Mouse (Mus musculus) fat pad, adult 2 months (tissue): Measurements from ENCODE around the gene Lemd1.
"Not testable (repeated sequence)": the region's sequence is repeated elsewhere in the genome, so short reads cannot be mapped to it uniquely, and the experiment has no call there.

Source experiments
- DNase-seq: peaks from one replicate; pipeline ENCODE4 v3.0.0-alpha.2; 2011; ENCODE audit warnings: low read depth, low spot score; ENCODE audit errors: extremely low read depth

The Lemd1 gene

GRCm38 (mm10) chr1:132237585-132238159 lies 46.4 kb downstream of the Lemd1 start:
- no peak for DNase-seq

DNA sequence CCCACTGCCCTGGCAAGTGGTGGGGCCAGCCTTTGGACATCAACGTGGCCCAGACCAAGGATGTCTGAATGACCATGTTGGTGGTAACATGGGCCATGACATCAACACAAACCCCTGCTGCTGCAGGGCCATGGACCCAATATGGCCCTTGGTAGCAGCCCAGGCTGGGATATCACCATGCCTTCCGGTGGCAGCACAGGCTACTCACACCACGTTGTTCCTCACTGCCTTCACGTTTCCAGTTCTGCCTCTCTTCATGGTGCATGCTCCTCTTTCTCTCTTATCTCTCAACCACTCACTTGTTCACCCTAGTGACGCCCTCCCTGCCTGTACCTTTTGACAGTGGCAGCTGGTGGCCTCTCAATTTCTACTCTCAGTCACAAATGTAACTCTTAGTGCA lies 53.8 kb downstream of the Lemd1 start:
- no peak for DNase-seq

- no peak for DNase-seq
Observed at GRCm38 (mm10) chr1:132246137-132246536, 54.9 kb downstream of the Lemd1 start.

GRCm38 (mm10) chr1:132246641-132247040 lies 55.4 kb downstream of the Lemd1 start:
- no peak for DNase-seq

- no peak for DNase-seq
Observed at GRCm38 (mm10) chr1:132254467-132254866, 63.2 kb downstream of the Lemd1 start.

DNA sequence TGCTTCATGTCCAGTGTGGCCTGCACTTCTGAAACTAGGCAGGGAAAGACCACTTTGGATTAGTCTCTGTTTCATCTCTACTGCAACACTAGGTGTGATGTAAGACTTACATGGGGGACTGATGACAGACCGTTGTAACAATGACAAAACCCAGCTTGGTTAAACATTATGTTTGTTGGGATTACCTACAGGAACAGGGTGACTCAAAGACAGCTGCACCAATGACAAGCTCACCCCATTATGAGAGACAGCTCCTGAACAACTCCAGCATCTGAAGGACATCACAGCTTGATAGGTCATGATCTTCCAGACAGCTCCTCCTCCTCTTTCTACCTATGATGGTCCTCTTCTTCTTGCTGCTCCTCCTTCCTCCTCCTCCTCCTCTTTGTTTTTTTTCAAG lies 69.1 kb downstream of the Lemd1 start:
- DNase-seq = no peak

GRCm38 (mm10) chr1:132261058-132261457 lies 69.8 kb downstream of the Lemd1 start:
- DNase-seq = no peak

- no peak for DNase-seq
Observed at GRCm38 (mm10) chr1:132263618-132264017, 72.4 kb downstream of the Lemd1 start.

DNA sequence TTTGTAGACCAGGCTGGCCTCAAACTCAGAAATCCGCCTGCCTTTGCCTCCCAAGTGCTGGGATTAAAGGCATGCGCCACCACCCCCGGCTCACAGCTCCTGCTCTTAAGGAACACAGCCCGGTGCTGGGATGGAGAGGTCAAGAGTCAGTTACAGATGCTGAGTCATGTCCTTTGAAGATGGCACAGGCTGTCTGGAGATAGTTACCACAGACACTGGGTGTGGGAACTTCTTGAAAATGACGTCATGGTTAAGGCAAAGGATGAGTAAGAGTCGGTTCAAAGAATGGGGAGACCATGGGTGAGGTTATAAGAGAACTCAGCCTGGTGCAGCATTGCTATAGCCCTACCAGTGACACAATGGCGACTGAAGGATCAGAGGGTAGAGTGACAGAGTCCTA lies 73.3 kb downstream of the Lemd1 start:
- DNase-seq = no peak

DNA sequence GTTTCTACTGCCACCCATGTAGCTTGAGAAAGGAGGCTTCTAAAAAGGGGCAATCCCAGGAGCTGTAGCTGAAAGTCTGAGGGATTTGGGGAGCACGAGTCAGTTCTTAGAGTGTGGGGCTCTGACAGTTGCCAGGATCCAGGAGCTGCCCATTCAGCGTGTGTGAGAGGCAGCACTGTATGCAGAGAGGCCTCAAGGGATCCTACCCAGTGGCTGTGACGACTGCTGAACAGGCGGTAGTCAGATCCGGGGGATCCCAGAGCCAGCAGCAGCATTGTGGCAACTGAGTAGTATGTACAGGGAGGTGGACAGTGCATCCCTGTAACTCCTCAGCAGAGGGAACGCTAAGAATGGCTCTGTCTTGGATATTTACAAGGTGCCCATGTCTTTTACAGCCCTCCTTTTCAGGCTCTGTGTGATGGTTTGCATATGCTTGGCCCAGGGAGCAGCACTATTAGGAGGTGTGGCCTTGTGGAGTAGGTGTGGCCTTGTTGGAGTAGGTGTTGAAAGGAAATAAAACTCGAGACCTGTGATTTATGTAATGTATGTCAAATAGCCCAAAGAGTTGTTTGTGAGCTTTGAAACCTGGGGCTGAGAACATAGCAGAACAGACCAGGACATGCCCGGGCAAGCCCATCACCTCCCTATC lies 74.1 kb downstream of the Lemd1 start:
- DNase-seq = no peak

DNA sequence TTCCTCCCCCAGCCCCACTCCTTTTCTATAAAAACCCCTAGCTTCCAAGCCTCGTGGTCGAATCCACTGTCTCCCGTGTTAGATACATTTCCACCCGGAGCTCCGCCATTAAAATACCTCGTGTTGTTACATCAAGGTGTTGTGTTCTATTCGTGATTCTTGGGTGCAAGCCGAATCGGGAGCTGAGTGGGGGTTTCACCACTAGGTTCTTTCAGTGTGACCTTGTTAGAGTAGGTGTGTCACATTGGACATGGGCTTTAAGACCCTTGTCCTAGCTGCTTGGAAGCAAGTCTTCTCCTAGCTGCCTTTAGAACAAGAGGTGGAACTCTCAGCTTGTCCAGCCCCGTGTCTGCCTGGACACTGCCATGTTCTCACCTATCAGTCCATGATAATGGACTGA lies 74.7 kb downstream of the Lemd1 start:
- no peak for DNase-seq

GRCm38 (mm10) chr1:132266791-132267557 lies 75.7 kb downstream of the Lemd1 start:
- DNase-seq = peak; percentile 18

DNA sequence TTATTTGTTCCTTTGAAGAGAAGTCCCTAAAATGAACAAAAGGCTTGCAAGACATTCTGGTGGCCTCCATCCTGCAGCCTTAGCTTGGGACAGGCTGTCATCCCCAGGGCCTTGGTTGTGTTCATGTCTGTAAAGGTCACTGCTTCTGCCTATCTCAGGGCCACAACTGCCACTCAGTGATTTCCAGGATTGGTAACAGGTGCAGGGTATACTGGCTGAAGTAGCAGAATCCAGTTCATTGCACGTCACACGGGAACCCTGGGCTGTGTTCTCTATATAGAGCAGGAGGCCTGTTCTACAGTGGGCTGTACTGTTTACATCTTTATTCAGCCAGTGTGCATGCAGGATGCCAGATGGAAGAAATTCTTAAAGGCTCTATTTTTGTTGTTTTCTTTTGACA lies 76.7 kb downstream of the Lemd1 start:
- DNase-seq = no peak

- DNase-seq = no peak
Observed at GRCm38 (mm10) chr1:132268418-132269060, 77.3 kb downstream of the Lemd1 start.

GRCm38 (mm10) chr1:132271237-132271636 lies 80.0 kb downstream of the Lemd1 start:
- no peak for DNase-seq

DNA sequence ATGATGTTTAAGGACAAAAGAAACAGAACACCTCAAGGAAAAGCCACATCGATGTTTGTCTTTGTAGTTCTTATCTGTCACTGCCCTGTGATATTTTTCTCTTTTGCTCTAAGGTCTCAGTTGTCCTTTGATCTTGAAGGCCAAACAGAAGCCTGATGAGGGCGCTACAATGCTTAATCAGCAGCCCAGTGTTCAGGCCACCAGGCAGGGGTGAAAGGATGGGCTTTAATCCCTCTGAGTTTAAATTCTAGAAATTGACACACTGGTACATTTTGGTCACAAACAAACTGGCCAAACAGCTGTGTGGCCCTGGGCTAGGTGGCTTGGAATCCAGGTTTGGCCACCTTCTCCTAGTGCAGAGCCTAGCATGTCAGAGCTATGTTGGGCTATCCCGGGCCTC lies 85.5 kb downstream of the Lemd1 start:
- no peak for DNase-seq

- no peak for DNase-seq
Observed at GRCm38 (mm10) chr1:132277124-132277523, 85.9 kb downstream of the Lemd1 start.

DNA sequence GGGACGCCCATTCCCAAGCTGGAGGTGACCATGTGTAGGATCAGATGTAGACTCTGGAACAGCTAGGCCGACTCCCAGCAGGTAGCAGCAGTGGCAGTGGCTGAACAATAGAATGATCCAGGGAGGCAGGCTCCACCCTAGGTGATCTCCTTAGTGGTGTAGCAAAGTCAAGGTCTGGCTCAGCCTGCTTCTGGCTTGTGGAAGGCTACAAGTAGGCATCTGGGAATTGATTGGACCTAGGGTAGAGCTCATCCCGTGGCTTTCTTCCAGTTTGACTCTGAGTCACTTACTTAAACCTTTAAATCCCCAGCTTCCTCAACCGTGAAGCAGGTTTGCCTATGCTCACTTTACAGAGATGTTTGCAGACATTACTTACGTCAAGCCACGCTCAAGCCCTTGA lies 89.4 kb downstream of the Lemd1 start:
- DNase-seq = not testable (repeated sequence)

DNA sequence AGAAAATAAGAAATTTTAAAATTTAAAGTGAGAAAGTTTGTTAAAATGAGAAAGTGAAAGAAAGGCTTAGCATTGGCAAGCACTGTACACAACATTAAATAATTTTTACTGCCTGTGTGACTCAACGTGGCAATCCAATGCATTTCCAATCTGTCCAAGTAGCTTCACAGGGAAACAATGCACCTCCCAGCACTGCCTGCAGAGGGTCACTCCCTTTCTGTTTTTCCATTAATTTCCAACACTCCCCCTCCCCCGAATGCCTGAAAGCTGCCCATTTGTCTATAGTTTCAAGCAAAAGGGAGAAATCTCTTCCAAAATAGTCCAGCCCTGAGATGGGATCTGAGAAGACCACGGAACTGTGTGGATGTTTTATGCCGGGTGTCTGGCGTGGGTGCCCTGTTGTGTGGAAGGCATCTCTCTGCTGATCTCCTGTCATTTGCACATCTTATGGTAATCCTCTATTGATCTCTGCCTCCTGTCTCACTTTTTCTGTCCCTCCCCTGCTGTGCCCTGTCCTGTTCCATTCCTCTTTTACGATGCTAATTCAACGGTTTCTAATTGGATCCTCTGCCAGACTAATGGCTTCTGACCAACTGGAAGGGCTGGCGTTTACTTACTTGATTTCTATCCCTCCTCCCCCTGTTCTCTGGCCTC lies 90.4 kb downstream of the Lemd1 start:
- no peak for DNase-seq

- DNase-seq = no peak
Observed at GRCm38 (mm10) chr1:132282177-132282536, 90.9 kb downstream of the Lemd1 start.

DNA sequence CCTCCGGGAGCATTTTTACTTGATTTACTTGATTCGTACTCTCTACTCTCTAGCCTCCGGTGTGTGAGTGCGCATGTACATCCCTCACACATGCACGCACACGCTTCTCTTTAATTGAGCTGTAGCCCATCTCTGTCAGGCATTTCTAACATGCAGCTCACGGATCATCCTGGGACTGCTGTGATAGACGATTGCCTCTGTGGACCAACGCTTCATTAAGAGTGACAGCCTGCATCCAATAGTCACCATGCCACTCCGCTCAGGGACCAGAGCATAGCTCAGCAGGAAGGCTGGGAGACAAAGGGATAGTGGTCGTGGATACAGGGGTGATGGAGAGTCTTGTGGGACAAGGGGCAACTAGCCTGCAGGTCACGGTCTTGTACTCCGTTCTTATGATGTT lies 91.8 kb downstream of the Lemd1 start:
- no peak for DNase-seq
